ENCODE assay signal across 8 mouse cellular contexts in genomic region chr7:143739511-143740461, GRCm38 (mm10). TPM values are rescaled to one million over a fixed set of nuclear protein-coding genes. Genes with fewer than 3 reads are reported as not detected.
DNase-seq lines count a peak whose midpoint lies in the region; TF ChIP-seq lines count a peak whose summit lies in the region.

No protein-coding gene starts in this region.

- peaks cover 0 to 11% of the 10 kb centered on the region in 2 experiments; a peak in 1 of 4 replicates for H3K4me1 ChIP-seq in ES-E14 (ENCODE audit: control insufficient read depth in 2 of 2, insufficient read depth in 2 of 2, low read length in 2 of 2, poor library complexity in 1 of 2)
- H3K4me1 ChIP-seq in cerebellum, adult 2 months (ENCODE audit: control insufficient read depth, insufficient read depth, low read length), result no peaks in the 10 kb centered on the region
- H3K4me1 ChIP-seq in hindbrain, embryonic 10.5 days (replicated peaks), result peaks cover 31% of the 10 kb centered on the region

- no peaks in the 10 kb centered on the region for H3K9me3 ChIP-seq in ES-E14 (ENCODE audit: control insufficient read depth, insufficient read depth, low read depth, low read length)
- no peaks in the 10 kb centered on the region for H3K9me3 ChIP-seq in hindbrain, embryonic 10.5 days

- H3K27ac ChIP-seq in ES-E14 (ENCODE audit: insufficient read depth, low read depth, low read length, poor library complexity, severe bottlenecking), result no peak overlapping the region
- H3K27ac ChIP-seq in cerebellum, adult 2 months (ENCODE audit: insufficient read depth, low read length), result no peak overlapping the region
- H3K27ac ChIP-seq in hindbrain, embryonic 10.5 days, result peak overlapping the region; percentile 88

- H3K9ac ChIP-seq in ES-E14 (ENCODE audit: insufficient read depth, low read depth, low read length, poor library complexity, severe bottlenecking), result peak overlapping the region; percentile 66

- TF ChIP-seq CTCF in cerebellum, adult 2 months (IDR thresholded peaks at IDR 0.05; ENCODE audit: borderline replicate concordance, insufficient read depth, low read depth, low read length), result no peak

- peak overlapping the region; percentile 61 to 78 for H3K4me3 ChIP-seq in ES-E14 (ENCODE audit: insufficient read depth in 1 of 2, low read depth in 1 of 2, low read length in 2 of 2, poor library complexity in 1 of 2, severe bottlenecking in 1 of 2)
- H3K4me3 ChIP-seq in cerebellum, adult 2 months (replicated peaks; ENCODE audit: insufficient read depth, low read depth, low read length), result peak overlapping the region; percentile 40
- H3K4me3 ChIP-seq in hindbrain, embryonic 10.5 days, result peak overlapping the region; percentile 61

- no peaks in the 10 kb centered on the region for H3K36me3 ChIP-seq in ES-E14 (ENCODE audit: control insufficient read depth, insufficient read depth, low read length, poor library complexity, severe bottlenecking)
- no peaks in the 10 kb centered on the region for H3K36me3 ChIP-seq in hindbrain, embryonic 10.5 days

- H3K27me3 ChIP-seq in cerebellum, adult 2 months (ENCODE audit: control insufficient read depth, insufficient read depth, low read length), result no peaks in the 10 kb centered on the region
- peaks cover 46% of the 10 kb centered on the region for H3K27me3 ChIP-seq in hindbrain, embryonic 10.5 days (ENCODE audit: insufficient read depth, poor library complexity, severe bottlenecking)

- in situ Hi-C loops in ES-E14 (cut with MboI; ENCODE audit: low sequenced_read_pairs in 2 of 2, unreplicated experiment in 2 of 2), result no loop called here

- peak; percentile 31 for DNase-seq in ES-E14 (ENCODE audit: low read depth, low spot score)
- DNase-seq in cerebellum, adult 2 months, result peak; percentile 44 to 52
- peak; percentile 78 to 80 for DNase-seq in frontal cortex, postnatal 10 days (ENCODE audit: low spot score in 2 of 2)
- peak; percentile 84 for DNase-seq in hindbrain, embryonic 10.5 days (ENCODE audit: low spot score)
- peak; percentile 86 to 87 for DNase-seq in layer of hippocampus, postnatal 10 days (ENCODE audit: low spot score in 2 of 2)
- DNase-seq in lung, postnatal 10 days, result peak; percentile 96
- DNase-seq in retina, embryonic 14.5 days (ENCODE audit: low spot score), result peak; percentile 83
- DNase-seq in urinary bladder, adult 18-20 months (ENCODE audit: low spot score in 2 of 2), result peak; percentile 85 to 87

- WGBS in cerebellum, adult 2 months, result 4% methylated on average over 36 of the region's 38 CpGs
- 3% methylated on average over 38 of the region's 38 CpGs for WGBS in hindbrain, embryonic 10.5 days

- TF ChIP-seq POLR2A in cerebellum, adult 2 months (IDR thresholded peaks at IDR 0.05; ENCODE audit: borderline replicate concordance, insufficient read depth, low read length), result no peak

TF ChIP-seq in ES-E14, 5 proteins besides CTCF, POLR2A, EP300 and RAD21:
- TF ChIP-seq CHD2 (IDR thresholded peaks at IDR 0.05; ENCODE audit: low read depth, low read length) (no peak), HCFC1 (IDR thresholded peaks at IDR 0.05; ENCODE audit: borderline replicate concordance, insufficient read depth, low read length) (no peak), ZC3H11A (IDR thresholded peaks at IDR 0.05; ENCODE audit: borderline replicate concordance, low read depth, low read length) (no peak), ZNF384 (IDR thresholded peaks at IDR 0.05; ENCODE audit: low read depth, low read length) (no peak), MAFK (IDR thresholded peaks at IDR 0.05; ENCODE audit: insufficient read depth, low read depth, low read length) (no peak)

RNA-seq across cellular contexts. Expression of gene Osbpl5, which starts 17.0 kb away (rescaled TPM):
- 7.6 and 13.6 TPM in 2 replicates for total RNA-seq in ES-E14 (2012; rRNA removed)
- polyA plus RNA-seq in cerebellum, adult 2 months (2012; rRNA removed), result 32.4 and 35.6 TPM in 2 replicates
- polyA plus RNA-seq in hindbrain, embryonic 10.5 days (2016; fragmentation: Nextera tagmentation; extraction: Ambion mirVana), result 15.8 and 20.8 TPM in 2 replicates
- 10 to 100 TPM; 48.5 to 48.6 TPM for total RNA-seq in layer of hippocampus, postnatal 10 days (2021)

RNA-seq across cellular contexts. Expression of gene Mrgprg, which starts 27.0 kb away (rescaled TPM):
- not detected in 2 replicates for total RNA-seq in ES-E14 (2012; rRNA removed)
- not detected in 2 replicates for polyA plus RNA-seq in cerebellum, adult 2 months (2012; rRNA removed)
- polyA plus RNA-seq in hindbrain, embryonic 10.5 days (2016; fragmentation: Nextera tagmentation; extraction: Ambion mirVana), result not detected in 2 replicates
- total RNA-seq in layer of hippocampus, postnatal 10 days (2021), result not detected

RNA-seq across cellular contexts. Expression of gene Mrgpre, which starts 44.5 kb away (rescaled TPM):
- 0.21 and 0.67 TPM in 2 replicates for total RNA-seq in ES-E14 (2012; rRNA removed)
- 4.0 and 4.4 TPM in 2 replicates for polyA plus RNA-seq in cerebellum, adult 2 months (2012; rRNA removed)
- 2.2 and 2.7 TPM in 2 replicates for polyA plus RNA-seq in hindbrain, embryonic 10.5 days (2016; fragmentation: Nextera tagmentation; extraction: Ambion mirVana)
- 1 to 10 TPM; 9.1 to 9.4 TPM for total RNA-seq in layer of hippocampus, postnatal 10 days (2021)

RNA-seq across cellular contexts. Expression of gene Tnfrsf23, which starts 54.1 kb away (rescaled TPM):
- total RNA-seq in ES-E14 (2012; rRNA removed), result 2.3 and 3.0 TPM in 2 replicates
- 1.5 and 3.1 TPM in 2 replicates for polyA plus RNA-seq in cerebellum, adult 2 months (2012; rRNA removed)
- 0.30 and 0.50 TPM in 2 replicates for polyA plus RNA-seq in hindbrain, embryonic 10.5 days (2016; fragmentation: Nextera tagmentation; extraction: Ambion mirVana)
- 1 to 10 TPM; 2.1 to 2.3 TPM for total RNA-seq in layer of hippocampus, postnatal 10 days (2021)

Comparison
In these comparisons a context has a peak if more than half of its experiments do, and no peak if none do; other contexts are left out.
1. DNase-seq: peak in every context shown above with its lines; median percentile 96 in lung, postnatal 10 days; 86 in layer of hippocampus, postnatal 10 days; 86 in urinary bladder, adult 18-20 months; 84 in hindbrain, embryonic 10.5 days; 83 in retina, embryonic 14.5 days; 79 in frontal cortex, postnatal 10 days; 48 in cerebellum, adult 2 months; 31 in ES-E14.